Mouse (Mus musculus): ENCODE results near the gene Abl2. TPM values are rescaled to one million over a fixed set of nuclear protein-coding genes. Genes with fewer than 3 reads are reported as not detected.
A peak's percentile ranks its signal among the peaks of the same experiment; 100 is the strongest.
"Not testable (repeated sequence)": the region's sequence is repeated elsewhere in the genome, so short reads cannot be mapped to it uniquely, and the experiment has no call there.

Gene Abl2
- polyA plus RNA-seq (2015; fragmentation: Nextera tagmentation; extraction: Ambion mirVana): 5.3 and 6.1 TPM in 2 replicates

DNA sequence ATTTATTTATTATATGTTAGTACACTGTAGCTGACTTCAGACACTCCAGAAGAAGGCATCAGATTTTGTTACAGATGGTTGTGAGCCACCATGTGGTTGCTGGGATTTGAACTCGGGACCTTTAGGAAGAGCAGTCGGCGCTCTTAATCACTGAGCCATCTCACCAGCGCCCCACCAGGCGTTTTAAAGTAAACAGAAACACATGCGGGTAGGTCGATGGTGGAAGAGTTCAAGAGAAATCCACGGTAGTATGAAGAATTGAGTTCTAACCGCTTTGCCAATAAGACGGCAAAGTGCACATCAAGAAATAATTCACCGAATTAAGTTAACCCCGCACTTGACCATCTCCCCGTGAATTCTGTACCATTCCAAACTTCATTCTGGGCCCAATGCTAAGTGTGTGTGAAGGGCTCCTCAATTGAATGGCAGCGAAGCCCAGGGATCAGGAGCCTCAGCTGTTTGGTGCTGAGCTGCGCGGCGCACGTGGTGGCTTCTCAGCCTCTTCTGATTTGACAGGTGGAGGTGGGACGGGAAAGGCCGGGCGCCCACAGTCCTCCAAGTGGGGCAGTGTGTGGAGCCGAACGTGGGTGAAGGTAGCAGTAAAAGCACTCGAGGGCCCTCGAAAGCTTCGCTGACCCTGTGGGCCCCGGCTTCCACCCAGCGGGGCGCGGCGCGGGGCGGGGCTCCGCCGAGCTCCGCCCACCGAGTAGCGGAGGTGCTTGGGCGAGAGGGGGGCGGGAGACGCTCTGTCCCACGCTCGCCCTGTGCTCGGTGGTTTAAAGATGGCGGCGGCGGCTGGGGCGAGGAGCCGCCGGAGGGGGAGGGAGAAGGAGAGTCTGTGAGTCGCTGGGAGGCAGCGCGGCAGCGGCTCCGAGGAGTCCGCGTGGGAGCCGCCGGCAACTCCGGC, at the start of gene Abl2:
Gene Abl2 (plus strand): TSS at position 763 of the 907 bp plus-strand sequence.
- Histone ChIP-seq H3K36me3 (ENCODE audit: control insufficient read depth, insufficient read depth, low read length) (no peaks in the 10 kb centered on the region), H3K27ac (ENCODE audit: low read depth, low read length) (peak within 1 kb of the TSS; percentile 97), H3K9me3 (ENCODE audit: control insufficient read depth, low read length) (no peaks in the 10 kb centered on the region), H3K9ac (ENCODE audit: low read depth, low read length) (peak within 1 kb of the TSS; percentile 99), H3K4me1 (ENCODE audit: control insufficient read depth, insufficient read depth, low read depth, low read length) (no peaks in the 10 kb centered on the region; the same call in none of the 2 replicates), H3K4me3 (ENCODE audit: low read length) (peak within 1 kb of the TSS; percentile 90), H3K27me3 (replicated peaks; ENCODE audit: control insufficient read depth, insufficient read depth, low read length) (no peaks in the 10 kb centered on the region), H3K4me2 (ENCODE audit: low read length) (peak within 1 kb of the TSS; percentile 75)
- peak; percentile 96 for ATAC-seq
- 7% methylated on average over 60 of the region's 60 CpGs for WGBS

DNA sequence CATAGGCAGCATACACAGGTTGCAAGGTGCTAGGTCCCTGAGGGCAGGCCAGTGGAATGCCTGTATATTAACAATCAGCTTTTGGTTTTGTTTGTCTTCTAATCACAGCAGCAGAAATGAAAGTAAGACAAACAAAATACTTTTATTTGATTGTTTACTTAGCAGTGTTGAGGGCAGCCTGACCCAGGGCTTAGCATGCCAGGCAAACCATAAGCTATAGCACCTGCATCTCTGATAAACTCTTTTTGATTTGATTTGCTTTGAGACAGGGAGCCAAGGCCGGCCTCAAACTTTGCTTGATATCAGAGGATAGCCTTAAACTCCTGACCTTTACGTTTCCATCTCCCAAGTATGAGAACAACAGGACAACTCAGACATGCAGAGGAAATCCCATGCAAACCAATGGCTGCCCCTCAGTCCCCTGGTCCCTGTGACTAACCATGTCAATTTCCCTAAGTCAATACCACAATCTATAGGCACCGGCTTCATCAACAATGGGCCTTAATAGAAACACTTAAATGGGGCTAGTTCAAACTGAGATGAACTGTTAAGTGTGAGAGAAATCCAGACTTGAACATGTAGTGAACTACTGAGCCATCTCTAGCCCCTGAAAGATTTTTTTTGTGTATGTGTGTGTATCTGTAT, 38.3 kb upstream of the Abl2 start:
- no peak for ATAC-seq
- Histone ChIP-seq H3K9ac (ENCODE audit: low read depth, low read length) (no peak overlapping the region), H3K4me1 (ENCODE audit: control insufficient read depth, insufficient read depth, low read depth, low read length) (no peaks in the 10 kb centered on the region), H3K9me3 (ENCODE audit: control insufficient read depth, low read length) (no peaks in the 10 kb centered on the region), H3K4me3 (ENCODE audit: low read length) (no peak overlapping the region), H3K36me3 (ENCODE audit: control insufficient read depth, insufficient read depth, low read length) (no peaks in the 10 kb centered on the region), H3K27me3 (replicated peaks; ENCODE audit: control insufficient read depth, insufficient read depth, low read length) (no peaks in the 10 kb centered on the region), H3K4me2 (ENCODE audit: low read length) (no peak overlapping the region), H3K27ac (ENCODE audit: low read depth, low read length) (no peak overlapping the region)
- 90% methylated on average over 3 of the region's 3 CpGs for WGBS

DNA sequence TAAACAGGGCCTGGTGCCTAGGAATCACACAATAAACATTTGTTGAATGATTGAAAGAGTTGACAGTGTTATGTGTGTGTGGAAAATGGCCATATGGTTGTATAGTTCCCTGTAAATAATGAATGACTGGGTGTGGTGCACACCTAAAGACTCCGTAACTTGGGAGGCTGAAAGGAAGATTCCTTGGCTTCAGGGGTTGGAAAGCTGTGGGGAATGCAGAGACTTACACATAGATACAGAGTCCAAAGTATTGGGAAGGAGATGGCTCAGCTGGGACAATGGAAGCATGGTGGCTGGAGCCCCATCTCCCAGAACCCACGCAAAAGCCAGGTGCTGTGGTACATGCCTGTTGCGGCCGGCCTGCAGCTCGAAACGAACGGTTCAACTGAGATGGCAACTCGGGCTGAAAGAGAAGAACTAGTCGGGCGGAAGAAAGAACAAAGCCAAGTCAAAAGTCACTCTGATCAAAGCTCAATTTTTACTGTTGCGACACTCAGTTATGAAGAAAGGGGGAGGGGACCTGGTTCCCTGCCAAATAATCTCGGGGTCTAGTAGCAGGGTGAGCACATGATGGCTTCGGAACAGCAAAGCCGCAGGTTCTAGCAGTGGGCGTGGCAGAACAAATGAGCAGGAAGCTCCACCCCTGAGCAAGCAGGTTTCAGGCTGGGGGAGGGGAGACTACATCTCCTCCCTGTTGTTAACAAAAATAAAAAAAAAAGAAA, 36.6 kb upstream of the Abl2 start:
- no peaks in the 10 kb centered on the region for H3K36me3 ChIP-seq (ENCODE audit: control insufficient read depth, insufficient read depth, low read length)
- H3K4me3 ChIP-seq (ENCODE audit: low read length): no peak overlapping the region
- ATAC-seq: no peak
- no peak overlapping the region for H3K27ac ChIP-seq (ENCODE audit: low read depth, low read length)
- H3K9me3 ChIP-seq (ENCODE audit: control insufficient read depth, low read length): no peaks in the 10 kb centered on the region
- peak overlapping the region; percentile 5; the same call in 1 of the 2 replicates for H3K4me2 ChIP-seq (ENCODE audit: low read length)
- WGBS: 41% methylated on average over 15 of the region's 15 CpGs
- no peaks in the 10 kb centered on the region for H3K27me3 ChIP-seq (replicated peaks; ENCODE audit: control insufficient read depth, insufficient read depth, low read length)
- no peak overlapping the region for H3K9ac ChIP-seq (ENCODE audit: low read depth, low read length)
- H3K4me1 ChIP-seq (ENCODE audit: control insufficient read depth, insufficient read depth, low read depth, low read length): no peaks in the 10 kb centered on the region

DNA sequence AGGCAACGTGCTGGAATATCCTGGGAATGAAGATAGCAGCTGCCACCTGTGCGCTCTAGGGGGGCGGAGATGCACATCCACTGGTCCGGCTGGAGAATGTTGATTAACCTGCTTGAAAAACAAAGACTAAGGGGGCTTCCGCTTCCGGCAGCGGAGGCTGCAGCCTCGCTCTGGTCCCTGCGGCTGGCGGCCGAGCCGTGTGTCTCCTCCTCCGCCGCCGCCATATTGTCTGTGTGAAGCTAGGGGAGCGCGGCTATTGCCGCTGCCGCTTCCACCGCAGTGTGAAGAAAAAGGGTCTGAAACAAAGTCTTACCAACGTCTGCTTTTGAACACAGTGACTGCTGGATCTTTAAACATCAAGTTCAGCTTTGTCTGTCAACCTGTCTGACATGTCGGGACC, 34.7 kb upstream of the Abl2 start, which contains the start of gene Gm10031:
Gene Gm10031 (plus strand): TSS at position 171 of the 400 bp plus-strand sequence.
- not testable (repeated sequence) for H3K4me1 ChIP-seq (ENCODE audit: control insufficient read depth, insufficient read depth, low read depth, low read length); H3K9ac ChIP-seq (ENCODE audit: low read depth, low read length); H3K9me3 ChIP-seq (ENCODE audit: control insufficient read depth, low read length); H3K27me3 ChIP-seq (replicated peaks; ENCODE audit: control insufficient read depth, insufficient read depth, low read length); H3K4me3 ChIP-seq (ENCODE audit: low read length); H3K4me2 ChIP-seq (ENCODE audit: low read length); H3K36me3 ChIP-seq (ENCODE audit: control insufficient read depth, insufficient read depth, low read length); H3K27ac ChIP-seq (ENCODE audit: low read depth, low read length)
- peak; percentile 69; the same call in 1 of the 2 replicates for ATAC-seq
- WGBS: 94% methylated on average over 21 of the region's 22 CpGs

DNA sequence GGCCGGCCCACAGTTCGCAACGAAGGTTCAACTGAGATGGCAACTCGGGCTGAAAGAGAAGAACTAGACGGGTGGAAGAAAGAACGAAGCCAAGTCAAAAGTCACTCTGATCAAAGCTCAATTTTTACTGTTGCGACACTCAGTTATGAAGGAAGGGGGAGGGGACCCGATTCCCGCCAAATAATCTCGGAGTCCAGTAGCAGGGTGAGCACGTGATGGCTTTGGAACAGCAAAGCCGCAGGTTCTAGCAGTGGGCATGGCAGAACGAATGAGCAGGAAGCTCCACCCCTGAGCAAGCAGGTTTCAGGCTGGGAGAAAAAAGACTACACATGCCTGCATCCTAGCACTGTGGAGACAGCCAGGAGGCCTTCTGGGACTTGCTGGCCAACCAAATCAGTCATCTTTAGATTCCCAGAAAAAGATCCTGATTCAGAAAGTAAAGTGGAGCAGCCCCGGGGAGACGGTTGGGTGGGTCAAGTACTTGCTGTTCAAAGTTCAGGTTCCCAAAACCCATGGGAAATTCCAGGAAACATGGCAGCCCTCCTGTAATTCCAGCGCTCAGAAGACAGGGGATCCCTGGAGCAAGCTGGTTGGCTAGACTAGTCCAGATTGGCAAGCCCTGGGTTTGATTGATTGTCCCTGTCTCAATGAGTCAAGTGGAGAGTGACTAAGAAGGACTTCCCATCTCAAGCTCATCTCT, 26.0 kb upstream of the Abl2 start:
- 85% methylated on average over 16 of the region's 16 CpGs for WGBS
- not testable (repeated sequence) for H3K36me3 ChIP-seq (ENCODE audit: control insufficient read depth, insufficient read depth, low read length); H3K27ac ChIP-seq (ENCODE audit: low read depth, low read length); H3K9ac ChIP-seq (ENCODE audit: low read depth, low read length); H3K4me2 ChIP-seq (ENCODE audit: low read length); H3K4me3 ChIP-seq (ENCODE audit: low read length); H3K27me3 ChIP-seq (replicated peaks; ENCODE audit: control insufficient read depth, insufficient read depth, low read length); H3K4me1 ChIP-seq (ENCODE audit: control insufficient read depth, insufficient read depth, low read depth, low read length); H3K9me3 ChIP-seq (ENCODE audit: control insufficient read depth, low read length); ATAC-seq

DNA sequence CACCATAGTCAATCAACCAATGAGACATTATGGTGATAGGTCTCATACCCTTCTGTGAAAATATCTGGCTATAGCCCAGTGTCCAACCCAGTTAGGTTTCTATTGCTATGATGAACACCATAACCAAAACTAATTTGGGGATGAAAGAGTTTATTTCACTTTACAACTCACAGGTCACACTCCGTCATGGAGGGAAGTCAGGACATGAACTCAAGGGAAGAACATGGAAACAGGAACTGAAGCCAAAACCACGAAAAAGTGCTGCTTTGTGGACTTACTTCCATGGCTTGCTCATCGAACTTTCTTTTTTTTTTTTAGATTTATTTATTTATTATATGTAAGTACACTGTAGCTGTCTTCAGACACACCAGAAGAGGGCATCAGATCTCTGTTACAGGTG, 25.1 kb upstream of the Abl2 start:
- Histone ChIP-seq H3K9me3 (ENCODE audit: control insufficient read depth, low read length) (no peaks in the 10 kb centered on the region), H3K36me3 (ENCODE audit: control insufficient read depth, insufficient read depth, low read length) (no peaks in the 10 kb centered on the region), H3K4me2 (ENCODE audit: low read length) (no peak overlapping the region), H3K4me3 (ENCODE audit: low read length) (no peak overlapping the region), H3K27me3 (replicated peaks; ENCODE audit: control insufficient read depth, insufficient read depth, low read length) (no peaks in the 10 kb centered on the region), H3K4me1 (ENCODE audit: control insufficient read depth, insufficient read depth, low read depth, low read length) (no peaks in the 10 kb centered on the region), H3K27ac (ENCODE audit: low read depth, low read length) (no peak overlapping the region), H3K9ac (ENCODE audit: low read depth, low read length) (no peak overlapping the region)
- ATAC-seq: no peak
- 92% methylated on average over 3 of the region's 3 CpGs for WGBS

DNA sequence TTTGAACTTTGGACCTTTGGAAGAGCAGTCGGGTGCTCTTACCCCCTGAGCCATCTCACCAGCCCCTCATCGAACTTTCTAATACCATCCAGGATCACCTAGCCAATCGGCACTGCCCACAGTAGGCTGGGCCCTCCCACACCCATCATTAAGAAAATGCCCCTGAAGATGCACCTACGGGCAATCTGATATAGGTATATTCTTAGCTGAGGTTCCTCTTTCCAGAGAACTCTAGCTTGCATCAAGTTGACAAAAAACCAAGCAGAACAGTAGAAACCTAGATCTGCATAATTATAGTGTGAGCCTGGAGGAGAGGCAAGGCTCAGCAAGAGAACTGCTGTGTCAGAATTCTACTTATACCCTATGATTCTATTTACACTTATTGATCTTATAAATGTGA, 24.7 kb upstream of the Abl2 start:
- no peaks in the 10 kb centered on the region for H3K4me1 ChIP-seq (ENCODE audit: control insufficient read depth, insufficient read depth, low read depth, low read length)
- H3K27me3 ChIP-seq (replicated peaks; ENCODE audit: control insufficient read depth, insufficient read depth, low read length): no peaks in the 10 kb centered on the region
- no peak overlapping the region for H3K27ac ChIP-seq (ENCODE audit: low read depth, low read length)
- no peak overlapping the region for H3K4me2 ChIP-seq (ENCODE audit: low read length)
- no peaks in the 10 kb centered on the region for H3K36me3 ChIP-seq (ENCODE audit: control insufficient read depth, insufficient read depth, low read length)
- H3K4me3 ChIP-seq (ENCODE audit: low read length): no peak overlapping the region
- no peaks in the 10 kb centered on the region for H3K9me3 ChIP-seq (ENCODE audit: control insufficient read depth, low read length)
- no peak overlapping the region for H3K9ac ChIP-seq (ENCODE audit: low read depth, low read length)
- no peak for ATAC-seq
- WGBS: 93% methylated on average over 4 of the region's 4 CpGs

DNA sequence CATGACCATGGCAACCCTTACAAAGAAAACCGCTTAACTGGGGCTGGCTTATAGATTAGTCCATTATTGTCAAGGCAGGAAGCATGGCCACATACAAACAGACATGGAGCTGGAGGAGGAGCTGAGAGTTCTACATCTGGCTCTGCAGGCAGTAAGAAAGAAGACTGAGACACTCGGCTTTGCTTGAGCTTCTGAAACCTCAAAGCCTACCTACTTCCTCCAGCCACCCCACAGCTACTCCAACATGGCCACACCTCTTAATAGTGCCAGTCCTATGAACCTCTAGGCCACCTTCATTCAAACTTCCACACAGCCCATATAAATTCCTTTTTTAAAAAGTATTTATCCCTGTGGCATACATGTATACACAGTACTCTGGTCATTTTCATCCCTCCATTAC, 21.6 kb upstream of the Abl2 start:
- Histone ChIP-seq H3K9ac (ENCODE audit: low read depth, low read length) (no peak overlapping the region), H3K4me1 (ENCODE audit: control insufficient read depth, insufficient read depth, low read depth, low read length) (no peaks in the 10 kb centered on the region), H3K9me3 (ENCODE audit: control insufficient read depth, low read length) (no peaks in the 10 kb centered on the region), H3K27me3 (replicated peaks; ENCODE audit: control insufficient read depth, insufficient read depth, low read length) (no peaks in the 10 kb centered on the region), H3K36me3 (ENCODE audit: control insufficient read depth, insufficient read depth, low read length) (no peaks in the 10 kb centered on the region), H3K27ac (ENCODE audit: low read depth, low read length) (no peak overlapping the region), H3K4me3 (ENCODE audit: low read length) (no peak overlapping the region), H3K4me2 (ENCODE audit: low read length) (no peak overlapping the region)
- ATAC-seq: no peak
- 72% methylated on average over 2 of the region's 2 CpGs for WGBS

Measured in hindbrain, embryonic 16.5 days (tissue).